Mouse (Mus musculus): Measurements from ENCODE around the gene Aldh6a1. TPM values are rescaled to one million over a fixed set of nuclear protein-coding genes. Genes with fewer than 3 reads are reported as not detected.

Aldh6a1 gene
- polyA plus RNA-seq, 1 experiment from 2014 or later = 60.5 TPM

- peak; percentile 90 for ATAC-seq (ENCODE audit: insufficient number of reproducible peaks, insufficient read depth, low FRiP score, low read depth)
- 1% methylated on average over 60 of the region's 63 CpGs for WGBS
Measured at GRCm38 (mm10) chr12:84408819-84409507, 41.8 kb downstream of the Aldh6a1 start, which contains the start of the genes Entpd5 and Bbof1. Gene Entpd5, minus strand, starts transcription at chr12:84409029. Gene Bbof1, plus strand, starts transcription at chr12:84409071.

DNA sequence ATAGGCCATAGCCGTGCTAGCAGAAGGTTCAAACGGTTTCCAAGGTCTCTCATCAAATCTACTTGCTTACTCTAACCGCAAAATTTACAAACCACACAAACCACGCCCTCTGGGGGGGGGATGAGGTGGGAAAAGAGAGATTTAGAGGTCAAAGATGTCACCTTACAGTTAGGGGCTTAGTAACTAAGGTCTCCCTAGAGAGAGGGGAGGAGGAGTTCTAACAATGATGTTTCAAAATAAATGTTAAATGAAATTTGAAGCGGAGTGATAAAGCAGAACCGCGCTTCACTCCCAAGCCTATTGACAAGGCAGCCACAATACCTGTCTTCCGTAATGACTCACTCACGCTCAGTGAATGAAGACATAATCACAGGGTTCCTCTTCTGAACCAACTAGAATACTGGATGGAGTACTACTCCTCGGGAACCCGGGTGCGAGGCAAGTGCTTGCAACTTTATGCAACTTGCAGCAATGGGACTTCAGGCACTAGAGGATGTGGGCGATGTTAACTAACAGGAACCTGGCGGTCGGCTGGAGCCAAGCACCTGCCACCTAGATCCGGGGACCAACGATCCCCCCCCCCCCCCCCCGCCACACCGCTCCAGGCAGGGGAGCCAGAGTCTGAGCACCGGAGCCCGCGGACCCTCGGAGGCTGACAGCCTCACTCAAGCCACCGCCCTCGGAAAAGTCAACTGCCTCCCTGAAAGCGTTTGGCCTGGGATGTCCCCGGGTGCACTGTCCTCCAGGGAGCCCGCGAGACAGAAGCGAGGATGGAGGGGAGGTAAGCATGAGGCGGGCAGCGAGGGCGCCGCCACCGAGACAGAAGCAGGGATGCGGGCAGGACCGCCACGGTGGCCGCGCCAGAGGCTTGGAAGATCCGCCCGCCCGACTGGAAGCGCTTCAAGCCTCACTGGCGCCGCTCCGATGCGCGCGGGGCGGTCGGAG, 42.7 kb downstream of the Aldh6a1 start:
- Histone ChIP-seq H3K4me1 (ENCODE audit: control insufficient read depth in 2 of 2, insufficient read depth in 2 of 2, low read length in 2 of 2) (peaks cover 0 to under 1% of the 10 kb centered on the region in 2 experiments; a peak in 2 of 4 replicates), H3K27ac (replicated peaks in 1 of 2; ENCODE audit: control insufficient read depth in 1 of 2, insufficient read depth in 1 of 2, low read depth in 2 of 2, low read length in 2 of 2) (peak overlapping the region; percentile 68 to 90), H3K9me3 (ENCODE audit: control insufficient read depth, low read length) (peaks cover 5% of the 10 kb centered on the region; the same call in 1 of the 2 replicates), H3K9ac (ENCODE audit: low read length) (peak overlapping the region; percentile 90), H3K4me2 (ENCODE audit: low read length) (peak overlapping the region; percentile 81), H3K27me3 (ENCODE audit: control insufficient read depth, insufficient read depth, low read length) (no peaks in the 10 kb centered on the region), H3K36me3 (ENCODE audit: control insufficient read depth, insufficient read depth, low read length) (no peaks in the 10 kb centered on the region), H3K4me3 (ENCODE audit: control insufficient read depth in 1 of 2, insufficient read depth in 1 of 2, low read depth in 1 of 2, low read length in 2 of 2) (peak overlapping the region; percentile 78 to 90)
- ATAC-seq (ENCODE audit: insufficient number of reproducible peaks, insufficient read depth, low FRiP score, low read depth) = peak; percentile 66
- 2% methylated on average over 46 of the region's 52 CpGs for WGBS

More at GRCm38 (mm10) chr12:84408819-84409507, 41.8 kb downstream of the Aldh6a1 start, which contains the start of the genes Entpd5 and Bbof1:
- Histone ChIP-seq H3K4me1 (ENCODE audit: control insufficient read depth in 2 of 2, insufficient read depth in 2 of 2, low read length in 2 of 2) (no peaks in the 10 kb centered on the region), H3K9me3 (ENCODE audit: control insufficient read depth, low read length) (peaks cover 5% of the 10 kb centered on the region; the same call in 1 of the 2 replicates), H3K36me3 (ENCODE audit: control insufficient read depth, insufficient read depth, low read length) (no peaks in the 10 kb centered on the region), H3K4me3 (ENCODE audit: control insufficient read depth in 1 of 2, insufficient read depth in 1 of 2, low read depth in 1 of 2, low read length in 2 of 2) (peak within 1 kb of the TSS; percentile 78 to 90), H3K27me3 (ENCODE audit: control insufficient read depth, insufficient read depth, low read length) (no peaks in the 10 kb centered on the region), H3K4me2 (ENCODE audit: low read length) (peak within 1 kb of the TSS; percentile 81), H3K27ac (replicated peaks in 1 of 2; ENCODE audit: control insufficient read depth in 1 of 2, insufficient read depth in 1 of 2, low read depth in 2 of 2, low read length in 2 of 2) (peak within 1 kb of the TSS; percentile 68 to 90), H3K9ac (ENCODE audit: low read length) (peak within 1 kb of the TSS; percentile 90)

GRCm38 (mm10) chr12:84407259-84407658, 43.5 kb downstream of the Aldh6a1 start:
- ATAC-seq (ENCODE audit: insufficient number of reproducible peaks, insufficient read depth, low FRiP score, low read depth) = no peak
- Histone ChIP-seq H3K4me2 (ENCODE audit: low read length) (no peak overlapping the region), H3K4me1 (ENCODE audit: control insufficient read depth in 2 of 2, insufficient read depth in 2 of 2, low read length in 2 of 2) (peaks cover 0 to 5% of the 10 kb centered on the region in 2 experiments; a peak in 2 of 4 replicates), H3K9me3 (ENCODE audit: control insufficient read depth, low read length) (peaks cover 5% of the 10 kb centered on the region; the same call in 1 of the 2 replicates), H3K9ac (ENCODE audit: low read length) (no peak overlapping the region), H3K27ac (replicated peaks in 1 of 2; ENCODE audit: control insufficient read depth in 1 of 2, insufficient read depth in 1 of 2, low read depth in 2 of 2, low read length in 2 of 2) (no peak overlapping the region), H3K4me3 (ENCODE audit: control insufficient read depth in 1 of 2, insufficient read depth in 1 of 2, low read depth in 1 of 2, low read length in 2 of 2) (no peak overlapping the region), H3K36me3 (ENCODE audit: control insufficient read depth, insufficient read depth, low read length) (0 out of 2 replicates have a peak, but pooled peaks cover 3% of the 10 kb centered on the region), H3K27me3 (ENCODE audit: control insufficient read depth, insufficient read depth, low read length) (no peaks in the 10 kb centered on the region)
- 62% methylated on average over 4 of the region's 4 CpGs for WGBS

GRCm38 (mm10) chr12:84404541-84404940, 46.3 kb downstream of the Aldh6a1 start:
- Histone ChIP-seq H3K27ac (replicated peaks in 1 of 2; ENCODE audit: control insufficient read depth in 1 of 2, insufficient read depth in 1 of 2, low read depth in 2 of 2, low read length in 2 of 2) (no peak overlapping the region), H3K4me1 (ENCODE audit: control insufficient read depth in 2 of 2, insufficient read depth in 2 of 2, low read length in 2 of 2) (peaks cover 0 to 5% of the 10 kb centered on the region in 2 experiments; a peak in 2 of 4 replicates), H3K4me2 (ENCODE audit: low read length) (no peak overlapping the region), H3K36me3 (ENCODE audit: control insufficient read depth, insufficient read depth, low read length) (0 out of 2 replicates have a peak, but pooled peaks cover 3% of the 10 kb centered on the region), H3K27me3 (ENCODE audit: control insufficient read depth, insufficient read depth, low read length) (no peaks in the 10 kb centered on the region), H3K9me3 (ENCODE audit: control insufficient read depth, low read length) (peaks cover 5% of the 10 kb centered on the region; the same call in 1 of the 2 replicates), H3K9ac (ENCODE audit: low read length) (no peak overlapping the region), H3K4me3 (ENCODE audit: control insufficient read depth in 1 of 2, insufficient read depth in 1 of 2, low read depth in 1 of 2, low read length in 2 of 2) (no peak overlapping the region)
- WGBS = 87% methylated on average over 6 of the region's 6 CpGs
- no peak for ATAC-seq (ENCODE audit: insufficient number of reproducible peaks, insufficient read depth, low FRiP score, low read depth)

- H3K9ac ChIP-seq (ENCODE audit: low read length) = no peak overlapping the region
- H3K27ac ChIP-seq (replicated peaks in 1 of 2; ENCODE audit: control insufficient read depth in 1 of 2, insufficient read depth in 1 of 2, low read depth in 2 of 2, low read length in 2 of 2) = no peak overlapping the region
- no peak overlapping the region for H3K4me3 ChIP-seq (ENCODE audit: control insufficient read depth in 1 of 2, insufficient read depth in 1 of 2, low read depth in 1 of 2, low read length in 2 of 2)
- ATAC-seq (ENCODE audit: insufficient number of reproducible peaks, insufficient read depth, low FRiP score, low read depth) = no peak
- H3K4me2 ChIP-seq (ENCODE audit: low read length) = no peak overlapping the region
- 0 out of 2 replicates have a peak, but pooled peaks cover 3% of the 10 kb centered on the region for H3K36me3 ChIP-seq (ENCODE audit: control insufficient read depth, insufficient read depth, low read length)
- peaks cover 0 to 5% of the 10 kb centered on the region in 2 experiments; a peak in 2 of 4 replicates for H3K4me1 ChIP-seq (ENCODE audit: control insufficient read depth in 2 of 2, insufficient read depth in 2 of 2, low read length in 2 of 2)
- peaks cover 5% of the 10 kb centered on the region; the same call in 1 of the 2 replicates for H3K9me3 ChIP-seq (ENCODE audit: control insufficient read depth, low read length)
- no peaks in the 10 kb centered on the region for H3K27me3 ChIP-seq (ENCODE audit: control insufficient read depth, insufficient read depth, low read length)
- 37% methylated on average over 9 of the region's 9 CpGs for WGBS
Measured at GRCm38 (mm10) chr12:84402923-84403322, 47.9 kb downstream of the Aldh6a1 start.

DNA sequence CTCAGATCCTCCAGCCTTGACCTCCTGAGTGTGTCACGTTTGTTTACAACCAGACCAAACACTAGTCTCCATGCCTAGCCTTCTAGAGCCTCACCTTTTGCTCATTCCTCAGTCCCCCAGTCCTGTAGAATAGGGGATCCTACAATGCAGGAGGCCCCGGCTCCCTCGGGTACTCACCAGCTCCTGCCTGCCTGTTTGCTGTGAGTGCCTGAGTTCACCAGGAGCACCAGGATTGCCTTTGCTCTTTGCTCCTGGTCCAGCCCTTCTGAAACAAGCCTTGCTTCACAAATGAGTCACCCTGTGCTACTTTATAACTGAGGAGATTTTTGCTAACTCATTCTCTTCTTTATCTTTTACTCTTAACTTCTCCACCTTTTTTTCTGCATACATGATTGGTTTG, 50.2 kb downstream of the Aldh6a1 start:
- no peak for ATAC-seq (ENCODE audit: insufficient number of reproducible peaks, insufficient read depth, low FRiP score, low read depth)
- H3K4me1 ChIP-seq (ENCODE audit: control insufficient read depth in 2 of 2, insufficient read depth in 2 of 2, low read length in 2 of 2) = peaks cover 0 to 5% of the 10 kb centered on the region in 2 experiments; a peak in 2 of 4 replicates

GRCm38 (mm10) chr12:84400068-84400467, 50.7 kb downstream of the Aldh6a1 start:
- WGBS = 63% methylated on average over 3 of the region's 3 CpGs
- H3K36me3 ChIP-seq (ENCODE audit: control insufficient read depth, insufficient read depth, low read length) = peaks cover 20% of the 10 kb centered on the region
- no peaks in the 10 kb centered on the region for H3K9me3 ChIP-seq (ENCODE audit: control insufficient read depth, low read length)
- H3K4me2 ChIP-seq (ENCODE audit: low read length) = no peak overlapping the region
- no peak overlapping the region for H3K27ac ChIP-seq (replicated peaks in 1 of 2; ENCODE audit: control insufficient read depth in 1 of 2, insufficient read depth in 1 of 2, low read depth in 2 of 2, low read length in 2 of 2)
- H3K4me3 ChIP-seq (ENCODE audit: control insufficient read depth in 1 of 2, insufficient read depth in 1 of 2, low read depth in 1 of 2, low read length in 2 of 2) = no peak overlapping the region
- H3K9ac ChIP-seq (ENCODE audit: low read length) = no peak overlapping the region
- peaks cover 0 to 5% of the 10 kb centered on the region in 2 experiments; a peak in 2 of 4 replicates for H3K4me1 ChIP-seq (ENCODE audit: control insufficient read depth in 2 of 2, insufficient read depth in 2 of 2, low read length in 2 of 2)
- H3K27me3 ChIP-seq (ENCODE audit: control insufficient read depth, insufficient read depth, low read length) = no peaks in the 10 kb centered on the region
- no peak for ATAC-seq (ENCODE audit: insufficient number of reproducible peaks, insufficient read depth, low FRiP score, low read depth)

More for the DNA sequence above, 50.2 kb downstream of the Aldh6a1 start:
- no peak overlapping the region for H3K4me3 ChIP-seq (ENCODE audit: control insufficient read depth in 1 of 2, insufficient read depth in 1 of 2, low read depth in 1 of 2, low read length in 2 of 2)
- no peaks in the 10 kb centered on the region for H3K27me3 ChIP-seq (ENCODE audit: control insufficient read depth, insufficient read depth, low read length)
- H3K27ac ChIP-seq (replicated peaks in 1 of 2; ENCODE audit: control insufficient read depth in 1 of 2, insufficient read depth in 1 of 2, low read depth in 2 of 2, low read length in 2 of 2) = no peak overlapping the region
- peaks cover 14% of the 10 kb centered on the region for H3K36me3 ChIP-seq (ENCODE audit: control insufficient read depth, insufficient read depth, low read length)
- H3K9ac ChIP-seq (ENCODE audit: low read length) = no peak overlapping the region
- WGBS = 61% methylated on average over 3 of the region's 3 CpGs
- H3K9me3 ChIP-seq (ENCODE audit: control insufficient read depth, low read length) = no peaks in the 10 kb centered on the region
- no peak overlapping the region for H3K4me2 ChIP-seq (ENCODE audit: low read length)
